Mouse (Mus musculus): Measurements from ENCODE around the gene Tmem179b.

Tmem179b gene

GRCm38 (mm10) chr19:8774951-8775421 is 719 bp upstream of the Tmem179b start:
- peak; percentile 37 for DNase-seq

GRCm38 (mm10) chr19:8773409-8773808 is 858 bp downstream of the Tmem179b start:
- DNase-seq: no peak

- no peak for DNase-seq
These were observed 1.3 kb downstream of the Tmem179b start for GRCm38 (mm10) chr19:8772996-8773395.

- DNase-seq: peak; percentile 85
These were observed 3.5 kb downstream of the Tmem179b start, which contains the start of gene Tmem223 for GRCm38 (mm10) chr19:8770567-8771270. Gene Tmem223, plus strand, starts transcription at chr19:8770996.

GRCm38 (mm10) chr19:8765562-8765961 is 8.7 kb downstream of the Tmem179b start:
- no peak for DNase-seq

GRCm38 (mm10) chr19:8763276-8763675 is 11.0 kb downstream of the Tmem179b start:
- no peak for DNase-seq

- no peak for DNase-seq
These were observed 13.5 kb downstream of the Tmem179b start for GRCm38 (mm10) chr19:8760757-8761156.

GRCm38 (mm10) chr19:8758899-8759298 is 15.4 kb downstream of the Tmem179b start:
- no peak for DNase-seq

GRCm38 (mm10) chr19:8757471-8757998 is 16.7 kb downstream of the Tmem179b start:
- DNase-seq: no peak

GRCm38 (mm10) chr19:8756635-8757387 is 17.5 kb downstream of the Tmem179b start, which contains the start of gene Nxf1:
Gene Nxf1, plus strand, starts transcription at chr19:8757073.
- peak; percentile 92 for DNase-seq

- no peak for DNase-seq
These were observed 18.6 kb downstream of the Tmem179b start for GRCm38 (mm10) chr19:8755652-8756051.

- no peak for DNase-seq
These were observed 26.9 kb downstream of the Tmem179b start for GRCm38 (mm10) chr19:8747368-8747767.

GRCm38 (mm10) chr19:8745382-8745781 is 28.9 kb downstream of the Tmem179b start:
- no peak for DNase-seq

GRCm38 (mm10) chr19:8742176-8742575 is 32.1 kb downstream of the Tmem179b start:
- no peak for DNase-seq

- DNase-seq: peak; percentile 98
These were observed 32.9 kb downstream of the Tmem179b start, which contains the start of gene Stx5a for GRCm38 (mm10) chr19:8741243-8741869. Gene Stx5a, plus strand, starts transcription at chr19:8741413.

GRCm38 (mm10) chr19:8740603-8741002 is 33.7 kb downstream of the Tmem179b start, which contains the start of gene 1700092M07Rik:
Gene 1700092M07Rik, plus strand, starts transcription at chr19:8740718.
- DNase-seq: no peak

- DNase-seq: no peak
These were observed 34.6 kb downstream of the Tmem179b start for GRCm38 (mm10) chr19:8739646-8740045.

- no peak for DNase-seq
These were observed 35.4 kb downstream of the Tmem179b start for GRCm38 (mm10) chr19:8738911-8739310.

- no peak for DNase-seq
These were observed 38.2 kb downstream of the Tmem179b start for GRCm38 (mm10) chr19:8736160-8736467.

- peak; percentile 92 for DNase-seq
These were observed 38.7 kb downstream of the Tmem179b start, which contains the start of gene Wdr74 for GRCm38 (mm10) chr19:8735389-8736159. Gene Wdr74, plus strand, starts transcription at chr19:8735827.

GRCm38 (mm10) chr19:8734334-8734733 is 39.9 kb downstream of the Tmem179b start:
- no peak for DNase-seq
